Mouse (Mus musculus) thymus, adult 2 months (tissue): ENCODE results near the gene Cxcl10. TPM values are rescaled to one million over a fixed set of nuclear protein-coding genes. Genes with fewer than 3 reads are reported as not detected.

Experiments
- DNase-seq: peaks from one replicate; pipeline ENCODE4 v3.0.0; 2021
- H3K27ac ChIP-seq: fragments of 200-500 bp; 2 replicates; pipeline ENCODE4 v1.5.1; 2012; ENCODE audit warnings: low read length, control low read depth; ENCODE audit not compliant: control insufficient read depth, insufficient read depth
- H3K27me3 ChIP-seq: fragments of 200-500 bp; 2 replicates; pipeline ENCODE4 v1.6.1; 2012; ENCODE audit warnings: mild to moderate bottlenecking, low read length, moderate library complexity, mixed read lengths; ENCODE audit not compliant: control insufficient read depth, insufficient read depth
- H3K36me3 ChIP-seq: fragments of 200-500 bp; 2 replicates; pipeline ENCODE4 v1.6.1; 2012; ENCODE audit warnings: mild to moderate bottlenecking, low read length, moderate library complexity; ENCODE audit not compliant: control insufficient read depth, insufficient read depth
- H3K4me1 ChIP-seq: fragments of 200-500 bp; replicated peaks from 2 replicates; pipeline ENCODE4 v1.6.1; 2012; ENCODE audit warnings: low read length; ENCODE audit not compliant: control insufficient read depth, insufficient read depth
- H3K4me3 ChIP-seq: fragments of 200-500 bp; 2 replicates; pipeline ENCODE4 v1.5.1; 2012; ENCODE audit warnings: mild to moderate bottlenecking, low read length, control low read depth, moderate library complexity; ENCODE audit not compliant: control insufficient read depth, insufficient read depth
- CTCF ChIP-seq: fragments of 200-500 bp; IDR thresholded peaks from 2 replicates; pipeline ENCODE4 v1.5.1; 2012; ENCODE audit warnings: mild to moderate bottlenecking, control low read depth, low read length, moderate library complexity, borderline replicate concordance; ENCODE audit not compliant: control insufficient read depth, poor library complexity, insufficient read depth; ENCODE audit errors: extremely low read depth
- POLR2A ChIP-seq: fragments of 200-500 bp; IDR thresholded peaks from 2 replicates; pipeline ENCODE4 v1.6.1; 2012; ENCODE audit warnings: mild to moderate bottlenecking, low read length, control low read depth, moderate library complexity; ENCODE audit not compliant: control insufficient read depth, poor library complexity, insufficient read depth; ENCODE audit errors: extremely low read depth
- WGBS: fragments of 180-500 bp; shearing (Covaris S2); methylation state at CpG from one replicate; pipeline ENCODE4 v1.1.7; 2018; 5-methylcytosine and 5-hydroxymethylcytosine counted together
- polyA plus RNA-seq: library from polyadenylated mRNA; depleted of rRNA; stranded (reverse); fragments of >200 nt; gene quantifications from 2 replicates; pipeline ENCODE4 v1.2.3, GENCODE M21; 2012

Cxcl10 gene
- polyA plus RNA-seq, 1 experiment = 93.6 TPM

DNA sequence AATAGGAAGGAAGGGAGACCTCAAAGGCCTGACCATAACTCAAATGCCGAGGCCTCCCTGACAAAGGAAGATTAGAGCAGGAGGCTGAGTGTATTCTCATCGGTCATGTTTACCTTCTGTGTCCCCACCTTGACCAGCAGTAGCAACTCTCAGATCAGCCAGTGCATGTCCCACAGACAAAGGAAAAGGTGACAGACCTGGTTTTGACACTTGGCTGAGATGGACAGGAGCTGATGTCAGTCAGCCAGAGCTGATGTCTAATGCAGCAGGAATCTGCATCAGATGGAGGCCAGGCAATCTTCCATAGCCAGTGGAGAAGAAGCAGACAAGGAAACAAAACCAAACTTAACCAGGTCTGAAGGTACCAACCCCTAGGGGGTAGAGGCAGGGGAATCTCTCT, 23.9 kb upstream of the Cxcl10 start:
- Histone ChIP-seq H3K27ac (no peak overlapping the region), H3K4me1 (peaks cover 15% of the 10 kb centered on the region), H3K36me3 (no peaks in the 10 kb centered on the region), H3K4me3 (no peak overlapping the region), H3K27me3 (no peaks in the 10 kb centered on the region)
- WGBS = 50% methylated on average over 2 of the region's 2 CpGs
- no peak for DNase-seq
- TF ChIP-seq POLR2A = no peak
- TF ChIP-seq CTCF = no peak

DNA sequence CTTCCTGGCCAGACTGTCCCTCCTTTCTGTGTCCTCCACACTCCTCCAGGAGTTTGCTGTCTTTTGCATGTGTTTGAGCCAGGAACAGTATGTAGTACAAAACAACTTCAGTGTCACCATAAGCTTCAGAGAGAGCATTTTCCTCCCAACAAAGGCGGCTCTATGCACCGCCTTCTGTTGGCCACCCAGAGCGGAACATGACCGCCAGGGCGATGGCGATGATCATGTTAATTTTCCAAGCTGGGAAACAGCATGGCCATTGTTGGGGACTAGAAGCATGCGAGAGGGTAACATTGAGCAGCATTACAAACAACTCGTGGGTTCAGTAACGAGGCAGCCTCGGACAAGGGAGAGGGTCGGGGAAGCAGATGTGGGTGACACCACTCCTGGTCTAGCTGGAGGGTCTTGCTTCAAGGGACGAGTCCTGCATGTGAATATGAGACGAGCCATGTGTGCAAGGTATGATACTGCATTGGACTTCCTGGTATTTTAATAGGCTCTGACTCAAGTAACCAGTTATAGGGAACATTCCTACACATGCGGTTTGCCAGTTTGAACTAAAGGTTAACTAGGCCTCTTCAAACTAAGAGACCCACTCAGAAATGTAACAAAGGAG, 22.8 kb upstream of the Cxcl10 start:
- H3K27ac ChIP-seq = no peak overlapping the region
- 96% methylated on average over 14 of the region's 14 CpGs for WGBS
- DNase-seq = no peak
- H3K36me3 ChIP-seq = no peaks in the 10 kb centered on the region
- H3K4me1 ChIP-seq = peaks cover 15% of the 10 kb centered on the region
- H3K27me3 ChIP-seq = no peaks in the 10 kb centered on the region
- TF ChIP-seq CTCF (no peak), POLR2A (no peak)
- H3K4me3 ChIP-seq = no peak overlapping the region

DNA sequence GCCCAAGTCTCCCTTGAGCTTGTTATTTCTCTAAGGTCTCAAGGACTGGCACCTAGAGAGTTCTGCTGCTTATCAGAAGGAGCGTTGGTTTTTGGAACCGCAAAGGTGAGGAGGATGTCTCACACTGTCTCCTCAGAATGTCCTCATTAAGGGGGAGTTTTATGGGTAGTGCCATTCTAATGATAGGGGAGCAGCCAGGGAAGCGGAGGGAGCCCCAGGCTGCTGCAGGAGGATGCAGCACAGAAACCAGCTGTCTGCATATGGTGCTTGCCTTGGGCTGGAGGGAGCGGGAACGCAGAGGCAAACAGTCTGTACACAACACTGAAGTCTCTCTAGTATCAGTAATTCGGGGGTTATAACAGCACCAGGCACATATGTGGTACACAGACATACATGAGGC, 22.2 kb upstream of the Cxcl10 start:
- no peak overlapping the region for H3K4me3 ChIP-seq
- DNase-seq = no peak
- H3K4me1 ChIP-seq = peaks cover 12% of the 10 kb centered on the region
- no peak overlapping the region for H3K27ac ChIP-seq
- H3K27me3 ChIP-seq = no peaks in the 10 kb centered on the region
- TF ChIP-seq POLR2A (no peak), CTCF (no peak)
- 90% methylated on average over 6 of the region's 6 CpGs for whole genome bisulfite sequencing
- H3K36me3 ChIP-seq = no peaks in the 10 kb centered on the region

DNA sequence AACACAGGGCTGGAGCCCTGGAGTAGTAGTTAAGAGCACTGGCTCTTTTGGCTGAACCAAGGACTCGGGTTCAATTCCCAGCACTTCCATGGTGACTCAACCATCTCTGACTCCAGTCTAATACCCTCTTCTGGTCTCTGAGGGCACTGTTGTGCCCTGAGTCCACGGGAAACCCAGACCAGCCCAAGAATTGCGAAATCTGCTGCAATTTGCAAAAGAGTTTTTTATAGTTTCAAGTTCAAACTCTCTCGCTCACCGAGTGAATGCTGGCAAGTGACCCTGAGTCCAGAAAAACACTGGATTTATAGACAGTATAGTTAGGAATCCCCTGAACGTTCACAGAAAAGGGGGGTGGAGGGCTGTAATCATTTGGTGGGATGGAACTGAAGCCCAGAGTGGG, 21.7 kb upstream of the Cxcl10 start:
- Histone ChIP-seq H3K36me3 (no peaks in the 10 kb centered on the region), H3K27me3 (no peaks in the 10 kb centered on the region), H3K4me1 (peaks cover 7% of the 10 kb centered on the region), H3K27ac (no peak overlapping the region), H3K4me3 (no peak overlapping the region)
- 84% methylated on average over 6 of the region's 6 CpGs for WGBS
- no peak for DNase-seq
- TF ChIP-seq CTCF (no peak), POLR2A (no peak)

DNA sequence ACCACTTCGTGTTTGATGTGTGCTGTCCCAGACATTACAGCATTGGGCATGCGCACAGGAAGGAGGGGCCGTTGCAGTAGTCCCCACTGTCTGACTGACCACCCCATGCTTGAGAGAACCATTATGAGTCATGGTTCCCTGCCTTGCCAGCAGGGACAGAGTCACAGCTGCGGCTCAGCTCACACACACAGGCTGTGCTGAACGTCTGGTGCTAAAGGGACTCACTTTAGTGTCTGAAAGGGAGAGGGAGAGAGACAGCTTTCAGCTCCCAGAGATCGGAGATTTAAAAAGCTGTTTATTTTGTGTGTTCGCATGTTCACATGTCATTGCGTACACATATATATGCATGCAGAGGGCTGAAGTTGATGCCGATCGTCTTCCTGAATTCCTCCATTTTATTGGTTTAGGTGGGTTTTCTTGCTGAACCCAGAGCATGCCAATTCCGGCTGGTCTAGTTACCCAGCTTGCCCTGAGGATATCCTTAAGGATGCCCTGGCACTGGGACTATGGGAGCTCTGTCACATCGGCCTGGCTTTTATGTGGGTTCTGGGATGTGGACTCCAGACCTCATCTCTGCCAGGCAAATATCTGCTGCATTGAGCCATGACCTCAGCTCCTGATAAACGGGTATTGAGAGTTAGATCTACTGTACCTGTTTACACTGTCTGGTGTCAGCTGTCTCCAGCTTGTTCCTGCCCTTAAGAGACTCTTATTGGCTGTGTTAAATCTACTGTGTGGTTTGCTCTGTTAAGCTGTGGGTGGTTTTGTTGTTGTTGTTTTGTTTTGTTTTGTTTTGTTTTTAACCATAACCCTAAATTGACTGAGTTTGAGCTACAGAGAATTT, 20.7 kb upstream of the Cxcl10 start:
- WGBS = 90% methylated on average over 13 of the region's 13 CpGs
- DNase-seq = no peak
- H3K4me3 ChIP-seq = no peak overlapping the region
- no peak for TF ChIP-seq CTCF
- no peak for TF ChIP-seq POLR2A
- H3K4me1 ChIP-seq = peaks cover 2% of the 10 kb centered on the region
- no peaks in the 10 kb centered on the region for H3K27me3 ChIP-seq
- H3K36me3 ChIP-seq = no peaks in the 10 kb centered on the region
- H3K27ac ChIP-seq = no peak overlapping the region

DNA sequence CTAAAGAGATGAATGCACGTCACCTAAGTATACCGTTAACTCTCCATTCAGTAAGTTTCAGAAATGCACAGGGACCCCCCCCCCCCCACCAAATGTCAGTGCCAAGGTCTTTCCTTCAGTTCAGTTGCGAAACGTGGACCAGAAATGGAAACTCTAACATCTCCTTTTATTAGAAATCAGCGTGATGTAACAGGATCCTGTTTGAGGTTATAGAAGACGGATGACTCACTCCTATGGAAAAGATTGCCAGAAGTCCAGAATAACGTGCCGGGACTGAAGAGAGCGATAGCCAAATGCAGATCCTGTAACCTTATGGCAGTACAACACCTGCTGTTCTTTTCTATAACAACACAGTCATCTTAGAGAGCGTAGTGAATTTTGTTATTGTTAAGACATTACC, 19.7 kb upstream of the Cxcl10 start:
- Histone ChIP-seq H3K4me1 (no peaks in the 10 kb centered on the region), H3K27ac (no peak overlapping the region), H3K4me3 (no peak overlapping the region), H3K27me3 (no peaks in the 10 kb centered on the region), H3K36me3 (no peaks in the 10 kb centered on the region)
- TF ChIP-seq POLR2A (no peak), CTCF (no peak)
- 83% methylated on average over 10 of the region's 10 CpGs for WGBS
- DNase-seq = no peak
